Mouse (Mus musculus): ENCODE measurements around the gene Pdgfa.

GRCm38 (mm10) chr5:139042299-139042698 is 45.1 kb upstream of the Pdgfa start:
- TF ChIP-seq USF1 (IDR thresholded peaks at IDR 0.05; ENCODE audit: low read depth) (no peak), CTCF (IDR thresholded peaks at IDR 0.05; ENCODE audit: control insufficient read depth, insufficient read depth, insufficient read length) (no peak), CEBPB (IDR thresholded peaks at IDR 0.05; ENCODE audit: low read depth) (no peak), MAX (IDR thresholded peaks at IDR 0.05) (no peak)

Measured in C2C12 (cell line).